Mouse (Mus musculus) 416B (cell line): ENCODE measurements around the gene Bola3.

Experiments
- DNase-seq: peaks from one replicate; pipeline ENCODE4 v3.0.0; 2011; ENCODE audit warnings: low read depth

The Bola3 gene

DNA sequence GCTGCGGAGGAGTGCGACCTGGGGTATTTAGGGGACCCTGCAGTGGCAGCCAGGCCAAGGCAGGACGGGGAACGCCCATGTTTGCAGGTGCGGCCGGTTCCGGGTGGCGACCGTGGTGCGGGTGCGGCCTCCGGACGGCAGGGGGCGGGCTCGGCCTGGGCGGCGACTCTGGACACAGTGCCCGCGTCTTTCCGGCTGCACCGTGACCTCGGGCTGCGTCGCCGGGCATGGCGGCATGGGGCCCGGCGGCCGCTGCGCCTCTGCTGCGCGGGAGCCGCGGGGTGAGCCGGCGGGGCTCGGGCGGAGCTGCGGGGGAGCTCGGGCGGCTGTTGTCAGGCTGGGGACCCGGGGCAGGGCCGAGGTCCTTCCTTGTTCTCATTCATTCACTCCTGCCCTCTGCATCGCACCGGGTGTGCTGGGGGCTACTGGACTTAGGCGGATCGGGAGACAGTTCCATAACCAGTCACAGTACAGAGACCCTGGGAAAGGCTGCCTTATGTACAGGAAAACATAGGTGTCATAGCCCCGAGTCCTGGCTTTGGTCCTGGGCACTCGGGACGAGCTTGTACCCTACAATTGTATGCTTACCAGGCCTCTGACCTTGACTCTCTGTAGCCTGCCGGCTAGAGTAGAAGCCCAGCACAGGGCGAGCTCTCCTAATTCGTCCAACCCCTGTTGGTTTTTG is 469 bp downstream of the Bola3 start:
- peak; percentile 77 for DNase-seq

DNA sequence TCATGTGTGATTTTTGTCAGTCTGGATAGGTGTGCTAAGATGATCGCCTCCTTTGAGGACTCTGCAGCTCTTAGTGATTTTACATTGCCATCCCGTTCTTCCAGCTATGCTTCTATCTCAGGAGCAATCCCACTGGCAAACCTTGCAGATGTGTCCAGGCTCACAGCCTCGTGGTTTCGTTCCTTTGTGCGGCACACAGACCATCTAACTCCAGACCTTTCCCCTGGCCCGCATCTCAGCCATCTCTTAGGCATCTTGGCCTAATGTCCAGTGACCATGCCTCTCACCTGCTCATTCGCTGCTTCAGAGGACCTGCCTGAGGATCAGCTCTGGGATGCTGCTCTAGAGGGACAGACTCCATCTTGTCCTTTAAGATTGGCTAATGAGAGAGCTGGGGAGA is 1.2 kb downstream of the Bola3 start:
- no peak for DNase-seq

DNA sequence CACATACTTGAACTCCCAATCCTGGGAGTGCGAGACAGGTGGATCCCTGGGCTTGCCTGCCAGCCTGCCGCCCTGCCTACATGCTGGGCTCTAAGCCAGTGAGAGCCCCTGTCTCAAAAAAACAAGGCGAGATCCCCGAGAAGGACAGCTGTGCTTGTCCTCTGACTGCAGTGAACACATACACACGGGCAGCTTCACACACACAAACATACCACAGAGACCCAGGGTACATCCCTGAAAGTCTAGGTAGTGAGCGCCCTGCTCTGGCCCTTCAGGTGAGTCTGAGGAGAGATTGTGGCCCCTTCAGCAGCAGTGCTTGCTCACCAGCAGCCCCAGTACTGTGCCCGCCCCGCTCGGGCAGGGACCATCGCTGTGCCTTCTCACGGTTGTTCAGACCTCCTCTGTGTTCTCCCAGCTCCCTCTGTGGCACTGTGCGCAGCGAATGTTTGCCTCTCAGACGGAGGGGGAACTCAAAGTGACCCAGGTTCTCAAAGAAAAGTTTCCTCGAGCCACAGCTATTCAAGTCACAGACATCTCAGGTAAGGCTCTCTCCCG is 2.0 kb downstream of the Bola3 start:
- no peak for DNase-seq

GRCm38 (mm10) chr6:83351490-83352160 is 2.7 kb downstream of the Bola3 start:
- DNase-seq = no peak

GRCm38 (mm10) chr6:83352666-83353410 is 3.9 kb downstream of the Bola3 start:
- no peak for DNase-seq

DNA sequence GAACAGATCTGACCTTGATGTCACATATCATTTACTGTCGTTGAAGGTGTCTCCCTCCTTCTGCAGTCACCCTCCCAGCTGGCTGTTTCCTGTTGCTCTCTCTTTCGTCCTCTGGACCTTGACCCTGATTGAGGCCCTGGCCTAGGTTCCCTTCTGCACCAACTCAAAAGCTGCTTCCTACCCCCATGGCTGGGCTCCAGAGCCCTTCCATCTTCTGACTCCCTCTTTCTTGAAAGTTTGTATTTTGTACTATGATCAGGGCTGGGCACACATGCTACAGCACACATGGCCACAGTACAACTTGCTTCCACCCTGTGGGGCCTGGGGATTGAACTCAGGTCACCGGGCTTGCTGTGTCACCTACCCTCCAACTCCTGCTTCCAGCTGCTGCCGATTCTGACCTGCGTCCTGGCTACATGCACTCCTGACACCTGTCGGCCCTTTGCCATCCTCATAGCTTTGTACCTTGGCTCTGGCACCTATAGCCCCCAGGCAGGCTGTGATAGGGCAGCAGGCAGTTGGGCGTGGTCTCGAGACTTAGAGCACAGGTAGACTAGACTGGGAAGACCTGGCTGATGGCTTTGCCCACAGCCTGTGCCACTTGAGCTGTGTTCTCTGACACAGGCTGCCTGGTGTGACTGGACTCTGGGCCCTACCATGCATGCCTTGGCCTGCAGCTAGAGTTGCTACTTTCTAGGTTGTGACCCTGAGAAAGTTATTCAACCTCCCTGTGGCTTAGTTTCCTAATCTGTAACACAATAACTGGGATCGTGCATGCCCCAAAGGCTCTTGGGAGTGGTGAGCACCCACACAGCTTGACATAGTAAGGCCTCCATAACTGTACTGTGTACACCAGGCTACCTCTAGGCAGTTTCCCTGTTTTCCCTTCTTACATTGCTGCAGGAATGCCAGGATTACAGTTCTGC is 6.2 kb downstream of the Bola3 start:
- no peak for DNase-seq

DNA sequence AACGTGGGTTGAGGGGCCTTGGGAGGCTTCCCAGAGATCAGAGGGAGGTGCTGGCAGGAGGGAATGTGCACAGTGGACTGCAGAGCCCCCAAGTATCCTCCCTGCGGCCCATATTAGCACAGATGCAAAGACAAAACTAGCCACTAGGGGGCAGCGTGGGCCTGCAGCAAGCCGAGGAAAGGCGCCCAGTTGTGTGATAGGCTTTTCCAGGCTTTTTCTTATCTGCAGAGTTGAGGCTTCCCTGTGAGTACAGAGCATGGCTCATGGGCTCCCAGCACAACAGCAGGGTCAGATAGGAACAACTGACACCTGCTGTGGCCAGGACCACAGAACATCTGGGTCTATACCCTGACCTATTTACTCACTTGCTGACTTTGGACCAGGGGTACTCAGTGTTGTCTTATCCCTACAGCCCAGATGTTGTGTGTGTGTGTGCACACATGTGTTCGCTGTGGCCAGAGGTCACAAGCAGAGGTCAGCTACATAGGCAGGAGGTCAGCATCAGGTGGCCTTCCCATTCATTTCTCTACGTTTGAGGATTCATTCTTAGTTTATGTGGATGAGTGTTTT is 7.7 kb downstream of the Bola3 start:
- peak; percentile 77 for DNase-seq

DNA sequence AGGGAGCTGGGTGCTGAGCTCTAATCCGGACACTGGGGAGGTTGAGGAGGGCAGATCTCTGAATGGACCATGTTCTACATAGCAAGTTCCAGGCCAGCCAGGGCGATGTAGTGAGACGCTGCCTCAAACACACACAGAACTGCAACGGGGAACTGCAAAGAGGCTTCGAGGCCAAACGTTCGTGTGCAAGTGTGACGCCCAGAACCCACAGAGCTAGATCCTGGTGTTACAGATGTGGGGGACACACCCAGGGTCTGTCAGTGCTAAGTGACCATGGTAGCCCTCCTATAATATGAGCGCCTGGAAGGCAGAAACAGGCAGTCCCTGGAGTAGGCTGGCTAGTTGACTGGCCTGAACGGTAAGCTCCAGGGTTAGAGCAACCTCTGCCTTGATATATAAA is 8.5 kb downstream of the Bola3 start:
- no peak for DNase-seq

- DNase-seq = no peak
These were observed 12.7 kb downstream of the Bola3 start for GRCm38 (mm10) chr6:83361523-83362248.

GRCm38 (mm10) chr6:83363075-83363474 is 14.1 kb downstream of the Bola3 start:
- no peak for DNase-seq

DNA sequence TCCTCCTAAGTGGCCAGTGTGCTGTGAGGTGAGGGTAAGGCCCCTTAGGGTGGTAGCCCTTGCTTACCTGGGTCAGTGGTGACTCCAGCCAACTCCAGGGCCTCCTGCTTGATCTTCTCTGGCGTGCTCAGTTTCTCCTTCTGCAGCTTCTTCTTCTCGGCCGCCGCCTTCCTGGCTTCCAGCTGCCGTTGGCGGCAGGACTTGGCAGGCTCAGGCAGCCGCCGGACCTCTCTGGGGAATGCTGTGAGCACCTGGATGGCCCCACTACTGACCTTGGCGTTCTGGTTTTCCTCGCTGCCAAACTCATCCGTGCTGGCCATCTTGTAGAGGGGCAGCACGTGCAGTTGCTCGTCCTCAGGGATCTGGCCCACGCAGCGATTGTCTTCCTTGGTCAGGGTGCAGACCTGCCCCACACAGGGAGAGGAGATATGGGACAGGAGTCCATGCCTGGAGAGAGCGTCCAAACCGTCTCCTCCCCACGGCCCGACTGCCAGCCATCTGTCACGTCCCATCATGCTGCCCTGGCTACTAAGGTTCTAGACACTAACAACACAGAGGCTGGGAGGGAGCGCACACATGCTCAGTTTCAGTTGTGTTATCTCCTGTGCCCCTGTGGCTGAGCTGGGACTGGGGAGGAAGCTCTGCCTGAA is 21.5 kb downstream of the Bola3 start:
- DNase-seq = no peak

GRCm38 (mm10) chr6:83371350-83371749 is 22.4 kb downstream of the Bola3 start:
- no peak for DNase-seq

- DNase-seq = no peak
These were observed 24.9 kb downstream of the Bola3 start for GRCm38 (mm10) chr6:83373704-83374300.

DNA sequence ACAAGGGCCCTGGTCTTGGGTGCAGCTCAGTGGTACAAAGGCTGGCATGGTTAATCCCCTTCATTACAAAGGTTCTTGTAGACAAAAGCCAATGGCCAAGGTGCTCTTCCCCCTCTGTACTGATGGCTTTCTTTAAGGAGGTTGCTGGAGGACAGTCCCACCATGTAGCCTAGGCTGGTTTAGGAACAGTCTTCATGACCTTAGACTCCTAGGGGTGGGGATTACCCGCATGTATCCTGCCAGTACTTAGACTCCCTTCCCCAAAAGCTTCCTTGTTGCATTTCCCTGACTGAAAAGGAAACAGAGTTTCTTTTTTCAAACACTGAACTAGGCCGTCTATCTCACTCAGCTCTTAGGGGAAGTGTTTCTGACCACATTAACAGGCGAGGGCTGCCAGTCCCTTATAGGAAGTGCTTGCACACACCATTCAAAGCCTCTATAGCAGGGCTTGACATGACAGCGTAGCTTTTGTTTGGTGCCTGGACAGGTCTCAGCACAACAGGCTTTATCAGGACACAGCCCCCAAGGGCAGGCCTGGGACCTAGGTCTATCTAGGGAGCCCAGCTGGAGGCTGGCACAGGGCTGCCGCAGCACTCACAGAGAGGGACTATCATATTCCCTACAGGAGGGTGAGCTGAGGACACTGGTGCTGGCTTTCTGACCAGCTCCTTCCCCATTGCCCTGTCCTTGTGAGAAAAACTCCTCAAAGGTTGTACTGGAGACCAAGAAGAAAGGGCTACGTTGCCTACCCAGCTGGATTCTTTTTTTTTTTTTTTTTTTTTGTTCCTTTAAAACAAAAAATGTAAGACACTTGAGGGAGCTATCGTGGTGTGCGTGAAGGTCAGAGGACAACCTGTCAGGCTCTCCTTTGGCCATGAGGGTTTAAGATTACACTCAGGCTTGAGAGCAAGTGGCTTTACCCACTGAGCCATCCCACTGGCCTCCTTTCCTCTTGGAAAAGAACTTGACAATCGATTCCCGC is 32.9 kb downstream of the Bola3 start:
- DNase-seq = peak; percentile 82

GRCm38 (mm10) chr6:83385569-83386090 is 36.7 kb downstream of the Bola3 start:
- no peak for DNase-seq

DNA sequence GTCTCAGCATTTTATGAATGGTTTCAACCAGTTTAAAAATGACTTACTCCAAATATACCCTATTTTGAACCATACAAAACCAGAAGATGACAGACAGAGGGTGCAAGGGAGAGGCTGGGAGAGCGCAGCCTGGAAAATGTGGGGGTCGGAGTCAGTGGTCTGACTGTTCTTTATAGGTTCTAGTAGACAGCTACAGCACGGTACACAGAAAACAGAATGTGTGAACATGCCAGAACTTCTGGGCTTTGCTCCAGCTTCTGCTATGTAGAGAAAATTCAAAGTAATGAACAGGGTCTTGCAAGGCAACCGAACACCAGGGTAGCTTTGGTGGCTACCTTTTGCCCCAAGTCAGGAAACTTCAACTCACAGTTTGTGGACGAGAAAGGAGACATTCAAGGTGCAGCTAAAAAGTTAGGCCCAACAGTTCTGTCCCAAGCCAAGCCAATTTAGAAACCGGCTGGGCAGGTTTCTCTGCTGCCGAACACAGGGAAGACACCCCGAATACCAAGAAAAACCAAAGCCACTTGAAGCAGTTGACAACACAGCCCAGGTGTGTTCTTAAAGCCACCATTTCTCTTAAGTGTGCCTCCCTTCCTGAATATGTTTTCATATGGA is 43.3 kb downstream of the Bola3 start:
- DNase-seq = no peak

- DNase-seq = no peak
These were observed 45.2 kb downstream of the Bola3 start for GRCm38 (mm10) chr6:83394122-83394521.
